Comparison of ENCODE assay signal across 9 mouse cellular contexts in genomic region chr10:81139529-81139846, GRCm38 (mm10). TPM values are rescaled to one million over a fixed set of nuclear protein-coding genes. Genes with fewer than 3 reads are reported as not detected.
DNase-seq lines count a peak whose midpoint lies in the region; ATAC-seq and TF ChIP-seq lines count a peak whose summit lies in the region.
"Had no signal": no experiment of that assay in that cellular context is flagged by ENCODE, and none has a peak within 500 bp of the region (broad histone marks: within the 10 kb centered on the region; RNA-seq: fewer than 3 reads in every experiment).

No protein-coding gene starts in this region.

- H3K9me3 ChIP-seq in kidney, embryonic 16.5 days (ENCODE audit: low read length): no peaks in the 10 kb centered on the region
- no peaks in the 10 kb centered on the region for H3K9me3 ChIP-seq in embryonic facial prominence, embryonic 12.5 days
- no peaks in the 10 kb centered on the region for H3K9me3 ChIP-seq in intestine, embryonic 14.5 days (ENCODE audit: control insufficient read depth, low read length)
- no peaks in the 10 kb centered on the region for H3K9me3 ChIP-seq in midbrain, postnatal 0 days (ENCODE audit: low read length)

- H3K36me3 ChIP-seq in kidney, embryonic 16.5 days (ENCODE audit: insufficient read depth, low read length): peaks cover 16% of the 10 kb centered on the region
- peaks cover 2% of the 10 kb centered on the region; the same call in 1 of the 2 replicates for H3K36me3 ChIP-seq in kidney, adult 2 months (ENCODE audit: control insufficient read depth, insufficient read depth, low read length)
- H3K36me3 ChIP-seq in embryonic facial prominence, embryonic 12.5 days: peaks cover 17% of the 10 kb centered on the region
- H3K36me3 ChIP-seq in intestine, embryonic 14.5 days (ENCODE audit: control insufficient read depth, insufficient read depth, low read length): peaks cover 11% of the 10 kb centered on the region
- H3K36me3 ChIP-seq in midbrain, postnatal 0 days (ENCODE audit: insufficient read depth, low read length): peaks cover 8% of the 10 kb centered on the region

- H3K4me3 ChIP-seq in kidney, embryonic 16.5 days (ENCODE audit: low read length): peak overlapping the region; percentile 77
- no peak overlapping the region for H3K4me3 ChIP-seq in kidney, adult 2 months (ENCODE audit: insufficient read depth, low read depth, low read length)
- peak overlapping the region; percentile 64; the same call in 1 of the 2 replicates for H3K4me3 ChIP-seq in embryonic facial prominence, embryonic 12.5 days
- H3K4me3 ChIP-seq in intestine, embryonic 14.5 days (ENCODE audit: low read depth, low read length): peak overlapping the region; percentile 84
- no peak overlapping the region; the same call in 1 of the 2 replicates for H3K4me3 ChIP-seq in midbrain, postnatal 0 days (ENCODE audit: low read depth, low read length)

- no peak for DNase-seq in kidney, adult 2 months
- DNase-seq in intestine, embryonic 14.5 days (ENCODE audit: low spot score): no peak
- DNase-seq in midbrain, postnatal 0 days (ENCODE audit: low spot score): no peak
- no peak for DNase-seq in gastrocnemius, postnatal 4 days (ENCODE audit: low spot score in 2 of 2)
- DNase-seq in cerebellum, adult 8-10 months: no peak
- DNase-seq in right cerebral cortex, adult 18-20 months: no peak
- DNase-seq: gastrocnemius, postnatal 10 days had no signal

- peak overlapping the region; percentile 91; the same call in 1 of the 2 replicates for H3K9ac ChIP-seq in kidney, embryonic 16.5 days (replicated peaks; ENCODE audit: low read length)
- peak overlapping the region; percentile 37; the same call in 1 of the 2 replicates for H3K9ac ChIP-seq in embryonic facial prominence, embryonic 12.5 days
- peak overlapping the region; percentile 82; the same call in 1 of the 2 replicates for H3K9ac ChIP-seq in intestine, embryonic 14.5 days (ENCODE audit: low read length)
- H3K9ac ChIP-seq in midbrain, postnatal 0 days (replicated peaks; ENCODE audit: low read length, poor library complexity, severe bottlenecking): 0 out of 2 replicates have a peak overlapping the region, but pooled peaks have one; percentile 24

- H3K27ac ChIP-seq in kidney, embryonic 16.5 days (ENCODE audit: low read length): peak overlapping the region; percentile 52; the same call in 1 of the 2 replicates
- no peak overlapping the region for H3K27ac ChIP-seq in kidney, adult 2 months (ENCODE audit: insufficient read depth, low read depth, low read length)
- no peak overlapping the region for H3K27ac ChIP-seq in embryonic facial prominence, embryonic 12.5 days
- H3K27ac ChIP-seq in intestine, embryonic 14.5 days (ENCODE audit: low read depth): peak overlapping the region; percentile 10; the same call in 1 of the 2 replicates
- H3K27ac ChIP-seq in midbrain, postnatal 0 days (ENCODE audit: low read depth, low read length): no peak overlapping the region

- 58% methylated on average over 4 of the region's 4 CpGs for WGBS in kidney, embryonic 16.5 days
- WGBS in kidney, adult 2 months: 59% methylated on average over 4 of the region's 4 CpGs
- 73% methylated on average over 4 of the region's 4 CpGs for WGBS in embryonic facial prominence, embryonic 12.5 days
- WGBS in intestine, embryonic 14.5 days: 65% methylated on average over 4 of the region's 4 CpGs
- 67% methylated on average over 4 of the region's 4 CpGs for WGBS in midbrain, postnatal 0 days

- TF ChIP-seq POLR2A in kidney, adult 2 months (IDR thresholded peaks at IDR 0.05; ENCODE audit: low read depth, low read length): no peak

- no peaks in the 10 kb centered on the region for H3K27me3 ChIP-seq in kidney, embryonic 16.5 days (ENCODE audit: insufficient read depth, low read length)
- no peaks in the 10 kb centered on the region for H3K27me3 ChIP-seq in kidney, adult 2 months (replicated peaks; ENCODE audit: control insufficient read depth, insufficient read depth, low read length)
- peaks cover 14% of the 10 kb centered on the region for H3K27me3 ChIP-seq in embryonic facial prominence, embryonic 12.5 days
- peaks cover 15% of the 10 kb centered on the region for H3K27me3 ChIP-seq in intestine, embryonic 14.5 days (replicated peaks; ENCODE audit: control insufficient read depth, insufficient read depth, low read length)
- 0 out of 2 replicates have a peak, but pooled peaks cover 6% of the 10 kb centered on the region for H3K27me3 ChIP-seq in midbrain, postnatal 0 days (ENCODE audit: insufficient read depth, low read length)

- H3K4me1 ChIP-seq in kidney, embryonic 16.5 days (ENCODE audit: insufficient read depth, low read length): peaks cover 47% of the 10 kb centered on the region
- peaks cover 28% of the 10 kb centered on the region for H3K4me1 ChIP-seq in kidney, adult 2 months (ENCODE audit: control insufficient read depth, insufficient read depth, low read length)
- peaks cover 59% of the 10 kb centered on the region for H3K4me1 ChIP-seq in embryonic facial prominence, embryonic 12.5 days
- H3K4me1 ChIP-seq in intestine, embryonic 14.5 days (replicated peaks; ENCODE audit: control insufficient read depth, insufficient read depth, low read length): peaks cover 52% of the 10 kb centered on the region
- peaks cover 8% of the 10 kb centered on the region; the same call in 1 of the 2 replicates for H3K4me1 ChIP-seq in midbrain, postnatal 0 days (ENCODE audit: insufficient read depth, low read length)

- H3K4me2 ChIP-seq in kidney, embryonic 16.5 days (replicated peaks; ENCODE audit: low read depth, low read length): peak overlapping the region; percentile 89
- peak overlapping the region; percentile 97 for H3K4me2 ChIP-seq in embryonic facial prominence, embryonic 12.5 days (replicated peaks)
- H3K4me2 ChIP-seq in intestine, embryonic 14.5 days (ENCODE audit: low read length): peak overlapping the region; percentile 73
- H3K4me2 ChIP-seq in midbrain, postnatal 0 days (ENCODE audit: low read depth, low read length, poor library complexity, severe bottlenecking): peak overlapping the region; percentile 97; the same call in 1 of the 2 replicates

- TF ChIP-seq CTCF in kidney, adult 2 months (conservative IDR thresholded peaks at IDR 0.05; ENCODE audit: insufficient read depth, insufficient read length, low read depth, low read length): no peak
- TF ChIP-seq CTCF in midbrain, postnatal 0 days (IDR thresholded peaks at IDR 0.05): no peak

- no peak for ATAC-seq in kidney, embryonic 16.5 days (ENCODE audit: low FRiP score, low TSS enrichment)
- ATAC-seq in embryonic facial prominence, embryonic 12.5 days (ENCODE audit: insufficient number of reproducible peaks, insufficient read depth, low FRiP score, low TSS enrichment): no peak
- no peak for ATAC-seq in intestine, embryonic 14.5 days (replicated peaks; ENCODE audit: low FRiP score, low TSS enrichment, low read depth)
- ATAC-seq in midbrain, postnatal 0 days (ENCODE audit: low FRiP score): no peak

RNA-seq across cellular contexts. Expression of gene Zbtb7a, which starts 4.5 kb away (rescaled TPM):
- 24.4 and 25.2 TPM in 2 replicates for polyA plus RNA-seq in kidney, embryonic 16.5 days (2015; fragmentation: Nextera tagmentation; extraction: Ambion mirVana)
- 36.0 and 37.1 TPM in 2 replicates for polyA plus RNA-seq in kidney, adult 2 months (2012; rRNA removed)
- polyA plus RNA-seq in embryonic facial prominence, embryonic 12.5 days (2016; fragmentation: Nextera tagmentation; extraction: Ambion mirVana): 21.7 and 22.3 TPM in 2 replicates
- 23.2 and 28.7 TPM in 2 replicates for polyA plus RNA-seq in intestine, embryonic 14.5 days (2014; fragmentation: Nextera tagmentation; extraction: Ambion mirVana)
- total RNA-seq in midbrain, postnatal 0 days (2014; rRNA removed): 23.6 and 29.5 TPM in 2 replicates
- 16.1 and 18.0 TPM in 2 replicates for polyA plus RNA-seq in midbrain, postnatal 0 days (2015; fragmentation: Nextera tagmentation; extraction: Ambion mirVana)
- 10 to 100 TPM; 37.7 to 42.0 TPM for total RNA-seq in gastrocnemius, postnatal 4 days (2021)

RNA-seq across cellular contexts. Expression of gene Pias4, which starts 28.2 kb away (rescaled TPM):
- 51.0 and 56.2 TPM in 2 replicates for polyA plus RNA-seq in kidney, embryonic 16.5 days (2015; fragmentation: Nextera tagmentation; extraction: Ambion mirVana)
- 34.6 and 36.8 TPM in 2 replicates for polyA plus RNA-seq in kidney, adult 2 months (2012; rRNA removed)
- 57.5 and 62.0 TPM in 2 replicates for polyA plus RNA-seq in embryonic facial prominence, embryonic 12.5 days (2016; fragmentation: Nextera tagmentation; extraction: Ambion mirVana)
- 40.8 and 43.3 TPM in 2 replicates for polyA plus RNA-seq in intestine, embryonic 14.5 days (2014; fragmentation: Nextera tagmentation; extraction: Ambion mirVana)
- 31.2 and 38.0 TPM in 2 replicates for total RNA-seq in midbrain, postnatal 0 days (2014; rRNA removed)
- polyA plus RNA-seq in midbrain, postnatal 0 days (2015; fragmentation: Nextera tagmentation; extraction: Ambion mirVana): 30.1 and 31.3 TPM in 2 replicates
- 10 to 100 TPM; 22.1 to 22.5 TPM for total RNA-seq in gastrocnemius, postnatal 4 days (2021)

RNA-seq across cellular contexts. Expression of gene Map2k2, which starts 33.8 kb away (rescaled TPM):
- 195 and 207 TPM in 2 replicates for polyA plus RNA-seq in kidney, embryonic 16.5 days (2015; fragmentation: Nextera tagmentation; extraction: Ambion mirVana)
- polyA plus RNA-seq in kidney, adult 2 months (2012; rRNA removed): 173 and 180 TPM in 2 replicates
- 230 and 238 TPM in 2 replicates for polyA plus RNA-seq in embryonic facial prominence, embryonic 12.5 days (2016; fragmentation: Nextera tagmentation; extraction: Ambion mirVana)
- 174 and 185 TPM in 2 replicates for polyA plus RNA-seq in intestine, embryonic 14.5 days (2014; fragmentation: Nextera tagmentation; extraction: Ambion mirVana)
- total RNA-seq in midbrain, postnatal 0 days (2014; rRNA removed): 256 and 261 TPM in 2 replicates
- polyA plus RNA-seq in midbrain, postnatal 0 days (2015; fragmentation: Nextera tagmentation; extraction: Ambion mirVana): 210 and 218 TPM in 2 replicates
- total RNA-seq in gastrocnemius, postnatal 4 days (2021): 100 to 1,000 TPM; 148 to 152 TPM

RNA-seq across cellular contexts. Expression of gene Eef2, which starts 36.9 kb away (rescaled TPM):
- 663 and 672 TPM in 2 replicates for polyA plus RNA-seq in kidney, embryonic 16.5 days (2015; fragmentation: Nextera tagmentation; extraction: Ambion mirVana)
- 1,330 and 1,454 TPM in 2 replicates for polyA plus RNA-seq in kidney, adult 2 months (2012; rRNA removed)
- polyA plus RNA-seq in embryonic facial prominence, embryonic 12.5 days (2016; fragmentation: Nextera tagmentation; extraction: Ambion mirVana): 552 and 562 TPM in 2 replicates
- polyA plus RNA-seq in intestine, embryonic 14.5 days (2014; fragmentation: Nextera tagmentation; extraction: Ambion mirVana): 484 and 490 TPM in 2 replicates
- 2,062 and 2,304 TPM in 2 replicates for total RNA-seq in midbrain, postnatal 0 days (2014; rRNA removed)
- polyA plus RNA-seq in midbrain, postnatal 0 days (2015; fragmentation: Nextera tagmentation; extraction: Ambion mirVana): 440 and 459 TPM in 2 replicates
- total RNA-seq in gastrocnemius, postnatal 4 days (2021): 1,000 to 10,000 TPM; 1,324 to 1,404 TPM

RNA-seq across cellular contexts. Expression of gene Creb3l3, which starts 40.8 kb away (rescaled TPM):
- polyA plus RNA-seq in kidney, embryonic 16.5 days (2015; fragmentation: Nextera tagmentation; extraction: Ambion mirVana): 0.24 and 0.29 TPM in 2 replicates
- 0.20 and 0.52 TPM in 2 replicates for polyA plus RNA-seq in kidney, adult 2 months (2012; rRNA removed)
- polyA plus RNA-seq in embryonic facial prominence, embryonic 12.5 days (2016; fragmentation: Nextera tagmentation; extraction: Ambion mirVana): 0.31 and 0.69 TPM in 2 replicates
- polyA plus RNA-seq in intestine, embryonic 14.5 days (2014; fragmentation: Nextera tagmentation; extraction: Ambion mirVana): 0.65 and 1.0 TPM in 2 replicates
- 0.28 and 1.6 TPM in 2 replicates for total RNA-seq in midbrain, postnatal 0 days (2014; rRNA removed)
- polyA plus RNA-seq in midbrain, postnatal 0 days (2015; fragmentation: Nextera tagmentation; extraction: Ambion mirVana): 0.62 and 0.81 TPM in 2 replicates
- 1 to 10 TPM; 1.2 to 1.5 TPM for total RNA-seq in gastrocnemius, postnatal 4 days (2021)

Comparison
In these comparisons a context has a peak if more than half of its experiments do, and no peak if none do; other contexts are left out.
1. H3K27ac ChIP-seq: peak in kidney, embryonic 16.5 days (single experiment) and intestine, embryonic 14.5 days (single experiment); none in kidney, adult 2 months (single experiment), embryonic facial prominence, embryonic 12.5 days (single experiment) and midbrain, postnatal 0 days (single experiment).
2. H3K4me3 ChIP-seq: peak in kidney, embryonic 16.5 days (single experiment), embryonic facial prominence, embryonic 12.5 days (single experiment) and intestine, embryonic 14.5 days (single experiment); none in kidney, adult 2 months (single experiment) and midbrain, postnatal 0 days (single experiment).
3. H3K9ac ChIP-seq: peak in every context shown above with its lines; median percentile 91 in kidney, embryonic 16.5 days; 82 in intestine, embryonic 14.5 days; 37 in embryonic facial prominence, embryonic 12.5 days; 24 in midbrain, postnatal 0 days.
4. Peak in every context shown above with its lines, with median percentiles within 50 percentile points of each other: H3K4me2 ChIP-seq.